Mouse (Mus musculus) kidney, adult 2 months (tissue): ENCODE data around the gene Scimp.

ENCODE experiments used
- CTCF ChIP-seq: fragments of 200-500 bp; conservative IDR thresholded peaks from 2 replicates; pipeline ENCODE4 v1.5.1; 2011; ENCODE audit warnings: low read depth, mild to moderate bottlenecking, control low read depth, low read length, moderate library complexity, mixed read lengths; ENCODE audit not compliant: insufficient read depth, insufficient read length
- POLR2A ChIP-seq: fragments of 200-500 bp; IDR thresholded peaks from one replicate; pipeline ENCODE4 v1.6.1; 2011; ENCODE audit warnings: low read depth, low read length, control low read depth

DNA sequence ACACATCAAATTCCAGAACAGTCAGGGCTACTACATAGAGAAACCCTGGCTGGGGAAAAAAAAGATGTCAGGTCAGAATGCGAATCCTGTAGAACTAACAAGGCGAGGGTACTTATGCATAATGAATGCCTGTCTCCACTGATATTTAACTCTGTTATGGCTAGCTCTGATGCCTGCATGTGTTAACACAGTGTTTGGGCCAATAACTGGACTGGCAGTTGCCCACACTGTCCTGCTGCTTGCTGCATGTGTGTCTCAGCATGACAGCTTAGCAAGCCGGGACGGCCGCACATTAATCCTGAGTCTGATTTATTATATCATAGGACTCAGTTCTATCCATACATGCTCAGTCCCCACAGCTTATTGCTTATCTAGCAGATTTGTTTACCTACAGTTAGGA is 1.3 kb downstream of the Scimp start:
- TF ChIP-seq POLR2A = no peak
- no peak for TF ChIP-seq CTCF
